Mouse (Mus musculus) limb, embryonic 11.5 days (tissue): ENCODE results near the gene 2810408A11Rik. TPM values are rescaled to one million over a fixed set of nuclear protein-coding genes. Genes with fewer than 3 reads are reported as not detected.

Experiments
- ATAC-seq: fragments of 200-750 bp; cut with Nextera tagmentation; 2 replicates; pipeline ENCODE4 v1.8.0; 2017; ENCODE audit warnings: low read depth; ENCODE audit not compliant: insufficient number of reproducible peaks, low FRiP score, low TSS enrichment
- DNase-seq: peaks from one replicate; pipeline ENCODE4 v3.0.0-alpha.2; 2015; ENCODE audit warnings: low spot score
- H3K27ac ChIP-seq: fragments of 300-500 bp; sonication (generic); replicated peaks from 2 replicates; pipeline ENCODE4 v1.5.1; 2014; ENCODE audit warnings: low read depth, mild to moderate bottlenecking, low read length
- H3K27me3 ChIP-seq: fragments of 300-500 bp; sonication (generic); 2 replicates; pipeline ENCODE4 v1.6.1; 2014; ENCODE audit warnings: mild to moderate bottlenecking, low read length, mixed read lengths; ENCODE audit not compliant: control insufficient read depth, insufficient read depth
- H3K36me3 ChIP-seq: fragments of 300-500 bp; sonication (generic); 2 replicates; pipeline ENCODE4 v1.6.1; 2014; ENCODE audit warnings: mild to moderate bottlenecking, low read length, moderate library complexity, mixed read lengths; ENCODE audit not compliant: control insufficient read depth, insufficient read depth
- H3K4me1 ChIP-seq: fragments of 300-500 bp; sonication (generic); 2 replicates; pipeline ENCODE4 v1.6.1; 2014; ENCODE audit warnings: low read length, mixed read lengths; ENCODE audit not compliant: control insufficient read depth, insufficient read depth
- H3K4me2 ChIP-seq: fragments of 300-500 bp; sonication (generic); 2 replicates; pipeline ENCODE4 v1.6.1; 2014; ENCODE audit warnings: low read depth, mild to moderate bottlenecking, moderate library complexity; ENCODE audit not compliant: severe bottlenecking
- H3K4me3 ChIP-seq: fragments of 300-500 bp; sonication (generic); 2 replicates; pipeline ENCODE4 v1.5.1; 2014; ENCODE audit warnings: low read depth, low read length
- H3K9ac ChIP-seq: fragments of 300-500 bp; sonication (generic); 2 replicates; pipeline ENCODE4 v1.6.1; 2014; ENCODE audit warnings: mild to moderate bottlenecking, low read length
- H3K9me3 ChIP-seq: fragments of 300-500 bp; sonication (generic); 2 replicates; pipeline ENCODE4 v1.6.1; 2016; ENCODE audit warnings: low read length; ENCODE audit not compliant: control insufficient read depth
- WGBS: fragments of 180-500 bp; shearing (Covaris S2); extraction: QIAGEN DNeasy Blood & Tissue Kit; methylation state at CpG from one replicate; pipeline ENCODE4 v1.1.7; 2014; 5-methylcytosine and 5-hydroxymethylcytosine counted together
- polyA plus RNA-seq: library from polyadenylated mRNA; unstranded; fragments of >200 nt; fragmentation: Nextera tagmentation; extraction: Ambion mirVana; gene quantifications from 2 replicates; pipeline ENCODE4 v1.2.1, GENCODE M21; 2014

Gene 2810408A11Rik
- polyA plus RNA-seq, 1 experiment from 2014 or later: 26.5 TPM

- DNase-seq (no peak), ATAC-seq (no peak)
- Histone ChIP-seq H3K36me3 (no peaks in the 10 kb centered on the region), H3K27ac (no peak overlapping the region), H3K4me3 (no peak overlapping the region), H3K27me3 (no peaks in the 10 kb centered on the region), H3K9me3 (no peaks in the 10 kb centered on the region), H3K4me2 (no peak overlapping the region), H3K9ac (no peak overlapping the region), H3K4me1 (peaks cover 12% of the 10 kb centered on the region)
- 88% methylated on average over 8 of the region's 8 CpGs for WGBS
These were observed 17.1 kb downstream of the 2810408A11Rik start for GRCm38 (mm10) chr11:69883527-69884151.

GRCm38 (mm10) chr11:69883066-69883465 lies 17.7 kb downstream of the 2810408A11Rik start:
- no peak overlapping the region for H3K4me3 ChIP-seq
- DNase-seq: peak; percentile 57
- H3K9me3 ChIP-seq: no peaks in the 10 kb centered on the region
- WGBS: 60% methylated on average over 4 of the region's 4 CpGs
- no peaks in the 10 kb centered on the region for H3K36me3 ChIP-seq
- no peak overlapping the region for H3K9ac ChIP-seq
- H3K4me1 ChIP-seq: peaks cover 12% of the 10 kb centered on the region
- no peak for ATAC-seq
- H3K27ac ChIP-seq: no peak overlapping the region
- no peaks in the 10 kb centered on the region for H3K27me3 ChIP-seq
- no peak overlapping the region for H3K4me2 ChIP-seq

DNA sequence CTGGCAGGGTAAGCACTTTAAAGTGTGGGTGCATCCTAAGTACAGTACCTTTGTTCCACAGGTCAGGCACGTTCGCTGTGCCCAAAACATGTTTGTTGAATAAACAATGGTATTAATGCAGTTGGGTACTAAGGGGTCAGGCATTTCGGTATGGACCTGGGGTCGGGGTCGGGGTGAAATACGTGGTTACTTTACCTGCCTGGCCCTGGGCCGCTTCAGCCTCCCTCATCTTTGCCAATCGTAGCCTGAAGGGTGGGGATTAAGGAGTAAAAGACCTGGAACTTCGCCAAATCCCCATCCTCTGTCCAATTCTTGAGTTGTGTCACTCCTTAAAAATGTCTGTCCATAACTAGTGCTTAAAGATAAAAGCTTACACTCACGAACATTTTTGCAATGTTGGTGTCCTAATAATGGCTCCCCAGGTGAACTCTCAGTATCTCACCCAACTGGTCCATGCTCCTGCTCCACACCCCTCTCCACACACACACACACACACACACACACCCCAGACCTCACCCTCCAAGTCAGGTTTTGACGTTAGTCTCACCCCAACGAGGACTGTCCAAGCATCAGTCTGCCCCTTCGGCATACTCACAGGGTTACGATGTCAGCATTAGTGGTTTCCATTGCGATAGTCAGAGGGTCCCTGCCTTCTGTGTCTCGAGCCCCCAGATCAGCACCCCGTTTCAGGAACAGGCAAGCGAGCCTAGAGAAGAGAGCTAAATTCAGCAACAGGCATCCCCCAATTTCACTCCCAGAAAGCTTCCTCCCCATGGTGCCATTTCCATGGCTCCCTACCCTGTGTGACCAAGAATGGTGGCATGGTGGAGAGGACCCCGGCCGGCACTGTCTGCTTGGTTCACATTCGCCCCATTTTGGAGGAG lies 18.8 kb downstream of the 2810408A11Rik start:
- H3K4me1 ChIP-seq: peaks cover 12% of the 10 kb centered on the region

DNA sequence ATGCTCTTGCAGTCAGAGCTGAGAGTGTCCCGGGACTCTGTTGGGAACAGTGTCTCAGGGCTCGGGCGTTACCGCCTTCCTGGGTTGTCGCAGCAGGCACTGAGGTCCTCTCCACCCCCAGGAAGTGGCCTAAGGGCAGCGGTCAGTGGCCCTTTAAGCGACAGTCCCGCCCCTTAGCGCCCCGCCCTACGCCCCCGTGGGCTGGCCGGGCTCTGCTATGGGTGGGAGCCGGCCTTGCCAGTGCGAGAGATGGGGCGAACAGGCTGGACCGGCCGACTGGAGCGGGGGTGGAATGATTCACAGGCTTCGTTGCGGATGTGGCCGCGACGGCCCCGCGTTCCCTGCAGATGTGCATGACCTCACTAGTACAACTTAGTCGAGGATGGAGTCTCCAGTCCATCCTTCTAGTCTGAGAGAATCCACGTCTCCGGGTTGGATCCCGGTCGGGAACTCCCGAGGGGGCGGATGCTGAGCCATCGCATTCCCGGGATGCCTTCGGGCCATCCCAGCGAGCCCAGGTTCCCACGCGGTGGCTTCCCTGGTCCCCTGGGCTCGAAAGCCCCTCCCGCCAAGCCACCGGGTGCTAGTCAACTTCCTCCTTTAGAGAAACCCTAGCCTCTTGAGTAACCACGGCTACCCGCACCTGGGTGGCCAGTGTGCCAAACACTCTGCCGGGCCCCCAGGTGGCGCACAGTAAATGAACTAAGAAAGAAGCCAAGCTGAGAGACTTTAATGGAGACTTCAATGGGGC lies 19.8 kb downstream of the 2810408A11Rik start, which contains the start of gene Kctd11:
Kctd11 (minus strand) TSS at position 554 of the 751 bp plus-strand sequence.
- ATAC-seq (peak; percentile 83), DNase-seq (peak; percentile 86)
- Histone ChIP-seq H3K9ac (peak within 1 kb of the TSS; percentile 32), H3K4me3 (peak within 1 kb of the TSS; percentile 38), H3K27me3 (no peaks in the 10 kb centered on the region), H3K4me1 (peaks cover 12% of the 10 kb centered on the region), H3K4me2 (peak within 1 kb of the TSS; percentile 83), H3K36me3 (no peaks in the 10 kb centered on the region), H3K9me3 (no peaks in the 10 kb centered on the region), H3K27ac (peak within 1 kb of the TSS; percentile 30)
- WGBS: under 1% methylated on average over 44 of the region's 46 CpGs

More for the DNA sequence above, 18.8 kb downstream of the 2810408A11Rik start:
- Histone ChIP-seq H3K9me3 (no peaks in the 10 kb centered on the region), H3K9ac (peak overlapping the region; percentile 32), H3K4me3 (peak overlapping the region; percentile 38), H3K27me3 (no peaks in the 10 kb centered on the region), H3K36me3 (no peaks in the 10 kb centered on the region), H3K27ac (no peak overlapping the region), H3K4me2 (peak overlapping the region; percentile 83)
- no peak for ATAC-seq
- 62% methylated on average over 21 of the region's 21 CpGs for WGBS
- no peak for DNase-seq

- Histone ChIP-seq H3K4me2 (peak overlapping the region; percentile 83), H3K9me3 (no peaks in the 10 kb centered on the region), H3K4me1 (peaks cover 12% of the 10 kb centered on the region), H3K27ac (peak overlapping the region; percentile 30), H3K4me3 (peak overlapping the region; percentile 38), H3K9ac (peak overlapping the region; percentile 32), H3K36me3 (no peaks in the 10 kb centered on the region), H3K27me3 (no peaks in the 10 kb centered on the region)
- WGBS: under 1% methylated on average over 18 of the region's 18 CpGs
- DNase-seq: peak; percentile 83
- peak; percentile 46 for ATAC-seq
These were observed 20.3 kb downstream of the 2810408A11Rik start for GRCm38 (mm10) chr11:69880506-69880852.

- no peak overlapping the region for H3K27ac ChIP-seq
These were observed 21.1 kb downstream of the 2810408A11Rik start for GRCm38 (mm10) chr11:69879711-69880110.

DNA sequence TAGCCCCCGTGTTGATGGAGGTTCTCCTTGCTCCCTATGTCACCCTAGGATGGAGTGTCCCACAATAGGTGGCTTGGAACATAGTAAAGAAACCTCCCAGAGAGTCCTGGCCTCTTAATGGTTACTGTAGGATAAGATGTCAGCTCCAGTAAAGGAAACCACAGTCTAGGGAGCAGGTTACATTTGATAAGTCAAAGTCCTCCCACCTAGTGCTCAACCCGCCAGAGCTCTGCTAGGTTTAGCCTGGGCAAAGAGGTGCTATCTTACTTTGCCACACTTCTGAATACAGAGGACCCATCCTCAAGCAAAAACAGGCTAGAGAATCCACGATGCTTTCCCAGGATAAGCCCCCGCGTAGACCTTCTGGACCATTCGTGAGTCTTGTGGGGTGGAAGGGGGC lies 21.8 kb downstream of the 2810408A11Rik start:
- Histone ChIP-seq H3K27me3 (no peaks in the 10 kb centered on the region), H3K4me2 (peak overlapping the region; percentile 83; the same call in 1 of the 2 replicates), H3K27ac (no peak overlapping the region), H3K4me1 (peaks cover 12% of the 10 kb centered on the region), H3K36me3 (no peaks in the 10 kb centered on the region), H3K4me3 (no peak overlapping the region; the same call in 1 of the 2 replicates), H3K9me3 (no peaks in the 10 kb centered on the region), H3K9ac (no peak overlapping the region)
- DNase-seq: no peak
- no peak for ATAC-seq
- 93% methylated on average over 6 of the region's 6 CpGs for WGBS

More at GRCm38 (mm10) chr11:69879711-69880110, 21.1 kb downstream of the 2810408A11Rik start:
- Histone ChIP-seq H3K4me2 (peak overlapping the region; percentile 83), H3K27me3 (no peaks in the 10 kb centered on the region), H3K4me3 (peak overlapping the region; percentile 38), H3K9me3 (no peaks in the 10 kb centered on the region), H3K4me1 (peaks cover 12% of the 10 kb centered on the region), H3K9ac (peak overlapping the region; percentile 32; the same call in 1 of the 2 replicates), H3K36me3 (no peaks in the 10 kb centered on the region)
- 54% methylated on average over 15 of the region's 15 CpGs for WGBS
- ATAC-seq (no peak), DNase-seq (no peak)

GRCm38 (mm10) chr11:69878399-69878798 lies 22.4 kb downstream of the 2810408A11Rik start:
- ATAC-seq (no peak), DNase-seq (no peak)
- H3K27ac ChIP-seq: no peak overlapping the region
- peaks cover 12% of the 10 kb centered on the region for H3K4me1 ChIP-seq
- H3K27me3 ChIP-seq: no peaks in the 10 kb centered on the region
- no peak overlapping the region for H3K4me3 ChIP-seq
- H3K9ac ChIP-seq: no peak overlapping the region
- 0 out of 2 replicates have a peak overlapping the region, but pooled peaks have one; percentile 2 for H3K4me2 ChIP-seq
- no peaks in the 10 kb centered on the region for H3K9me3 ChIP-seq
- WGBS: 80% methylated on average over 3 of the region's 3 CpGs
- H3K36me3 ChIP-seq: no peaks in the 10 kb centered on the region
